Mouse (Mus musculus): Measurements from ENCODE around the gene Arih1. TPM values are rescaled to one million over a fixed set of nuclear protein-coding genes. Genes with fewer than 3 reads are reported as not detected.

The Arih1 gene
- total and polyA plus RNA-seq, 3 experiments = 46.5 to 60.4 (median 48.4) TPM

DNA sequence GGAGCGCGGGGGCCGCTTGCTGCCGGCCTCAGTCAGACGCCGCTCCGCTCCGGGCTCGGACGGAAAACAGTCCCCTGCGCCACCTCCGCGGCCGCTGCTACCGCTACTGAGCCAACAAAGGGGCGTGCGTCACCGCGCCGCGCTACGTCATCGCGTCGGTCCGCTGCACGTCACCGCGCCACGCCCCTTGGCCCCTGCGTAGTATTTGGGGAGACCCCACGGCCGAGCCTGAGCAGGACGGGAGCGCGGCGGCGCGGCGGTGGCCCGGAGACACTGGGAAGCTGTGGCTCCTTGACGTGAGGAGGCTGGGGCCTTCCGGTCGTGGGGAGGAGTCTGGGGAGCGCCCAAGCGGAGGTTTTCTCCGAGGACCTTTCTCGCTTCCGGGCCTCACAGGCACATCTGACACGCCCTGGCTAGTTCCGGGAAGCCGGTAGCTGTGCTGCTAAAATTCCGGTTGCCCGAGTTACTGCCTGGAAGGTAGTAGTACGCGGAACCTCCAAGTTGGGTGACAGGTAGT lies at the start of gene Arih1 (continued):
- TF ChIP-seq E2F4 (IDR thresholded peaks at IDR 0.05; ENCODE audit: borderline replicate concordance, low read depth, low read length) = no peak
- TF ChIP-seq POLR2AphosphoS2 (IDR thresholded peaks at IDR 0.05; ENCODE audit: low read length) = peak; percentile 92
- no peak for TF ChIP-seq RAD21 (IDR thresholded peaks at IDR 0.05; ENCODE audit: low read depth, low read length)

GRCm38 (mm10) chr9:59533889-59534288 lies 47.5 kb upstream of the Arih1 start:
- H3K27ac ChIP-seq (ENCODE audit: control insufficient read depth, low read depth, low read length) = no peak overlapping the region
- no peak overlapping the region for H3K9ac ChIP-seq (ENCODE audit: control insufficient read depth, low read depth, low read length, poor library complexity, severe bottlenecking)
- TF ChIP-seq CHD2 (IDR thresholded peaks at IDR 0.05; ENCODE audit: low read length) (no peak), ZKSCAN1 (IDR thresholded peaks at IDR 0.05; ENCODE audit: low read depth, low read length) (no peak), EP300 (IDR thresholded peaks at IDR 0.05; ENCODE audit: low read depth in 1 of 2, low read length in 2 of 2) (no peak), RAD21 (IDR thresholded peaks at IDR 0.05; ENCODE audit: low read depth, low read length) (no peak), CTCF (IDR thresholded peaks at IDR 0.05 in 2 of 3, conservative IDR thresholded peaks at IDR 0.05 in 1 of 3; ENCODE audit: control insufficient read depth in 1 of 3, insufficient read depth in 1 of 3, low read depth in 2 of 3, low read length in 3 of 3, poor library complexity in 1 of 3, severe bottlenecking in 1 of 3) (no peak), MYB (IDR thresholded peaks at IDR 0.05; ENCODE audit: low read depth, low read length) (no peak), MAX (IDR thresholded peaks at IDR 0.05; ENCODE audit: low read length) (no peak), GABPA (IDR thresholded peaks at IDR 0.05; ENCODE audit: low read depth, low read length) (no peak), POLR2AphosphoS2 (IDR thresholded peaks at IDR 0.05; ENCODE audit: low read length) (no peak), NRF1 (IDR thresholded peaks at IDR 0.05; ENCODE audit: insufficient read depth, low read depth, low read length, poor library complexity, severe bottlenecking) (no peak), ZC3H11A (IDR thresholded peaks at IDR 0.05; ENCODE audit: low read depth, low read length) (no peak), USF1 (IDR thresholded peaks at IDR 0.05; ENCODE audit: low read depth, low read length) (no peak), TBP (IDR thresholded peaks at IDR 0.05; ENCODE audit: low read depth, low read length) (no peak), BHLHE40 (IDR thresholded peaks at IDR 0.05; ENCODE audit: borderline replicate concordance, low read depth, low read length) (no peak), MAFK (IDR thresholded peaks at IDR 0.05; ENCODE audit: borderline replicate concordance, low read depth, low read length) (no peak), SMC3 (IDR thresholded peaks at IDR 0.05; ENCODE audit: low read depth, low read length) (no peak), ZNF384 (IDR thresholded peaks at IDR 0.05; ENCODE audit: low read depth, low read length) (no peak)
- no peak for DNase-seq (ENCODE audit: low read depth, low spot score)
- no peaks in the 10 kb centered on the region for H3K27me3 ChIP-seq (ENCODE audit: control insufficient read depth in 1 of 2, insufficient read depth in 2 of 2, low read length in 2 of 2)
- H3K9me3 ChIP-seq (replicated peaks; ENCODE audit: insufficient read depth, low read length) = no peaks in the 10 kb centered on the region
- H3K79me2 ChIP-seq (ENCODE audit: control insufficient read depth, insufficient read depth, low read length, poor library complexity) = no peaks in the 10 kb centered on the region
- H3K36me3 ChIP-seq (ENCODE audit: control insufficient read depth in 1 of 2, insufficient read depth in 2 of 2, low read length in 2 of 2) = peaks cover 0 to 7% of the 10 kb centered on the region in 2 experiments; a peak in 2 of 4 replicates
- H3K4me1 ChIP-seq (ENCODE audit: control insufficient read depth in 1 of 2, insufficient read depth in 2 of 2, low read length in 2 of 2) = peaks cover under 1 to 15% of the 10 kb centered on the region in 2 experiments; a peak in 3 of 4 replicates
- no peak overlapping the region for H3K4me3 ChIP-seq (ENCODE audit: control insufficient read depth in 1 of 2, insufficient read depth in 1 of 2, low read depth in 2 of 2, low read length in 2 of 2)

- Histone ChIP-seq H3K36me3 (ENCODE audit: control insufficient read depth in 1 of 2, insufficient read depth in 2 of 2, low read length in 2 of 2) (peaks cover 0 to 7% of the 10 kb centered on the region in 2 experiments; a peak in 2 of 4 replicates), H3K79me2 (ENCODE audit: control insufficient read depth, insufficient read depth, low read length, poor library complexity) (no peaks in the 10 kb centered on the region), H3K27ac (ENCODE audit: control insufficient read depth, low read depth, low read length) (no peak overlapping the region), H3K4me3 (ENCODE audit: control insufficient read depth in 1 of 2, insufficient read depth in 1 of 2, low read depth in 2 of 2, low read length in 2 of 2) (no peak overlapping the region), H3K27me3 (ENCODE audit: control insufficient read depth in 1 of 2, insufficient read depth in 2 of 2, low read length in 2 of 2) (no peaks in the 10 kb centered on the region), H3K9ac (ENCODE audit: control insufficient read depth, low read depth, low read length, poor library complexity, severe bottlenecking) (no peak overlapping the region), H3K9me3 (replicated peaks; ENCODE audit: insufficient read depth, low read length) (no peaks in the 10 kb centered on the region), H3K4me1 (ENCODE audit: control insufficient read depth in 1 of 2, insufficient read depth in 2 of 2, low read length in 2 of 2) (peaks cover 0 to 15% of the 10 kb centered on the region in 2 experiments; a peak in 2 of 4 replicates)
- no peak for DNase-seq (ENCODE audit: low read depth, low spot score)
- TF ChIP-seq SMC3 (IDR thresholded peaks at IDR 0.05; ENCODE audit: low read depth, low read length) (no peak), USF1 (IDR thresholded peaks at IDR 0.05; ENCODE audit: low read depth, low read length) (no peak), POLR2AphosphoS2 (IDR thresholded peaks at IDR 0.05; ENCODE audit: low read length) (no peak), MAX (IDR thresholded peaks at IDR 0.05; ENCODE audit: low read length) (no peak), NRF1 (IDR thresholded peaks at IDR 0.05; ENCODE audit: insufficient read depth, low read depth, low read length, poor library complexity, severe bottlenecking) (no peak)
Measured at GRCm38 (mm10) chr9:59533422-59533821, 47.0 kb upstream of the Arih1 start.

All from MEL (cell line).